Mouse (Mus musculus): ENCODE results near the gene Cysltr2.

Cysltr2 gene

GRCm38 (mm10) chr14:73048937-73049336 lies at the start of gene Cysltr2:
TSS of gene Cysltr2 (minus strand) at chr14:73049114.
- no peak for DNase-seq (ENCODE audit: low spot score)

GRCm38 (mm10) chr14:73094802-73095550 lies 46.1 kb upstream of the Cysltr2 start:
- no peak for DNase-seq (ENCODE audit: low spot score)

- no peak for DNase-seq (ENCODE audit: low spot score)
These were observed 44.0 kb upstream of the Cysltr2 start for GRCm38 (mm10) chr14:73092871-73093270.

- no peak for DNase-seq (ENCODE audit: low spot score)
These were observed 39.3 kb upstream of the Cysltr2 start for GRCm38 (mm10) chr14:73088224-73088623.

- DNase-seq (ENCODE audit: low spot score): no peak
These were observed 38.8 kb upstream of the Cysltr2 start for GRCm38 (mm10) chr14:73087746-73088145.

- DNase-seq (ENCODE audit: low spot score): no peak
These were observed 38.3 kb upstream of the Cysltr2 start for GRCm38 (mm10) chr14:73087247-73087646.

GRCm38 (mm10) chr14:73086425-73086824 lies 37.5 kb upstream of the Cysltr2 start:
- DNase-seq (ENCODE audit: low spot score): no peak

GRCm38 (mm10) chr14:73083563-73083962 lies 34.6 kb upstream of the Cysltr2 start:
- no peak for DNase-seq (ENCODE audit: low spot score)

GRCm38 (mm10) chr14:73064460-73064859 lies 15.5 kb upstream of the Cysltr2 start:
- DNase-seq (ENCODE audit: low spot score): no peak

- no peak for DNase-seq (ENCODE audit: low spot score)
These were observed 9.8 kb upstream of the Cysltr2 start for GRCm38 (mm10) chr14:73058755-73059154.

- no peak for DNase-seq (ENCODE audit: low spot score)
These were observed 8.8 kb upstream of the Cysltr2 start for GRCm38 (mm10) chr14:73057764-73058163.

GRCm38 (mm10) chr14:73056813-73057212 lies 7.9 kb upstream of the Cysltr2 start:
- DNase-seq (ENCODE audit: low spot score): no peak

GRCm38 (mm10) chr14:73045199-73045928 lies 3.5 kb downstream of the Cysltr2 start:
- DNase-seq (ENCODE audit: low spot score): no peak

- no peak for DNase-seq (ENCODE audit: low spot score)
These were observed 7.2 kb downstream of the Cysltr2 start for GRCm38 (mm10) chr14:73041689-73042088.

- DNase-seq (ENCODE audit: low spot score): no peak
These were observed 15.6 kb downstream of the Cysltr2 start for GRCm38 (mm10) chr14:73033290-73033689.

- no peak for DNase-seq (ENCODE audit: low spot score)
These were observed 17.7 kb downstream of the Cysltr2 start for GRCm38 (mm10) chr14:73031218-73031617.

GRCm38 (mm10) chr14:73017272-73017671 lies 31.6 kb downstream of the Cysltr2 start:
- no peak for DNase-seq (ENCODE audit: low spot score)

- DNase-seq (ENCODE audit: low spot score): no peak
These were observed 33.5 kb downstream of the Cysltr2 start for GRCm38 (mm10) chr14:73015386-73015785.

GRCm38 (mm10) chr14:73013723-73014544 lies 35.0 kb downstream of the Cysltr2 start:
- no peak for DNase-seq (ENCODE audit: low spot score)

- no peak for DNase-seq (ENCODE audit: low spot score)
These were observed 47.1 kb downstream of the Cysltr2 start for GRCm38 (mm10) chr14:73001814-73002213.

GRCm38 (mm10) chr14:73000325-73000724 lies 48.6 kb downstream of the Cysltr2 start:
- DNase-seq (ENCODE audit: low spot score): no peak

GRCm38 (mm10) chr14:72998111-72998510 lies 50.8 kb downstream of the Cysltr2 start:
- no peak for DNase-seq (ENCODE audit: low spot score)

- DNase-seq (ENCODE audit: low spot score): no peak
These were observed 62.9 kb downstream of the Cysltr2 start for GRCm38 (mm10) chr14:72986044-72986443.
